Mouse (Mus musculus) spleen, embryonic (tissue): ENCODE measurements at regions not wholly inside any gene's neighbourhood (a gene's known extent, or its start where the extent isn't known, plus 50 kb on each side); places are given as distances from the start of the nearest gene placed in this dataset.

Experiments used
- CTCF ChIA-PET: fragments of 350-600 bp; sonication (Branson Sonifier 250); formaldehyde crosslinking; loops from one replicate; lab custom pipeline; 2022; lab: Charles Lee

- CTCF ChIA-PET, result no interaction called here
These were observed 74.2 kb upstream of the Dhx40 start for GRCm38 (mm10) chr11:86881710-86882109.

GRCm38 (mm10) chr11:86879356-86879905 is 71.9 kb upstream of the Dhx40 start:
- CTCF ChIA-PET, result no interaction called here

- CTCF ChIA-PET, result interaction anchor here (0.5 to 0.6 kb wide), 2 partner anchors 163 to 312 kb away, joined by 3 to 5 read pairs; no protein-coding TSS in a partner anchor
These were observed 71.0 kb upstream of the Dhx40 start for GRCm38 (mm10) chr11:86878327-86879065.

GRCm38 (mm10) chr11:86876509-86876908 is 69.0 kb upstream of the Dhx40 start:
- CTCF ChIA-PET, result interaction anchor here (0.6 to 0.7 kb wide), 2 partner anchors 186 to 195 kb away, joined by 4 to 14 read pairs; no protein-coding TSS in a partner anchor

- CTCF ChIA-PET, result interaction anchor here (0.6 to 0.7 kb wide), 2 partner anchors 185 to 194 kb away, joined by 4 to 14 read pairs; no protein-coding TSS in a partner anchor
These were observed 68.2 kb upstream of the Dhx40 start for GRCm38 (mm10) chr11:86875738-86876137.

- CTCF ChIA-PET, result no interaction called here
These were observed 67.2 kb upstream of the Dhx40 start for GRCm38 (mm10) chr11:86874666-86875295.

- CTCF ChIA-PET, result no interaction called here
These were observed 65.8 kb upstream of the Dhx40 start for GRCm38 (mm10) chr11:86873406-86873700.

GRCm38 (mm10) chr11:86872537-86873405 is 65.2 kb upstream of the Dhx40 start:
- CTCF ChIA-PET, result no interaction called here

- CTCF ChIA-PET, result no interaction called here
These were observed 64.2 kb upstream of the Dhx40 start for GRCm38 (mm10) chr11:86871782-86872181.

- CTCF ChIA-PET, result interaction anchor here (0.6 kb wide), 1 partner anchor 127 kb away, joined by 3 read pairs; no protein-coding TSS in a partner anchor
These were observed 63.1 kb upstream of the Dhx40 start for GRCm38 (mm10) chr11:86870486-86871165.

GRCm38 (mm10) chr11:86866931-86867330 is 59.4 kb upstream of the Dhx40 start:
- CTCF ChIA-PET, result interaction anchor here (0.5 kb wide), 1 partner anchor 356 kb away, joined by 3 read pairs; no protein-coding TSS in a partner anchor

- CTCF ChIA-PET, result no interaction called here
These were observed 52.5 kb upstream of the Dhx40 start for GRCm38 (mm10) chr11:86859864-86860528.

- CTCF ChIA-PET, result no interaction called here
These were observed 51.8 kb upstream of the Dhx40 start for GRCm38 (mm10) chr11:86859236-86859817.

- CTCF ChIA-PET, result interaction anchor here (0.6 kb wide), 1 partner anchor 104 kb away, joined by 8 read pairs; no protein-coding TSS in a partner anchor
These were observed 50.7 kb upstream of the Dhx40 start for GRCm38 (mm10) chr11:86858211-86858610.
